Comparison of ENCODE assay signal across 9 mouse cellular contexts in genomic region chr7:129469496-129469895, GRCm38 (mm10).
DNase-seq lines count a peak whose midpoint lies in the region; TF ChIP-seq lines count a peak whose summit lies in the region.
"Had no signal": no experiment of that assay in that cellular context is flagged by ENCODE, and none has a peak within 500 bp of the region (broad histone marks: within the 10 kb centered on the region; RNA-seq: fewer than 3 reads in every experiment).

No protein-coding gene starts in this region.

- no peaks in the 10 kb centered on the region for H3K36me3 ChIP-seq in liver, adult 2 months (ENCODE audit: control insufficient read depth, insufficient read depth, low read length)
- H3K36me3 ChIP-seq: limb, embryonic 15.5 days had no signal

- intact Hi-C loops in left cerebral cortex, postnatal 4 days (cut with DNase I): no loop called here
- intact Hi-C loops in heart, postnatal 10 days (cut with DNase I): no loop called here

- H3K4me3 ChIP-seq in liver, adult 2 months (ENCODE audit: insufficient read depth, low read depth, low read length): no peak overlapping the region
- H3K4me3 ChIP-seq: limb, embryonic 15.5 days had no signal

- peak; percentile 11 for DNase-seq in left cerebral cortex, postnatal 4 days
- no peak for DNase-seq in left cerebral cortex, adult 8-10 months (ENCODE audit: low spot score in 2 of 2)
- peak; percentile 45 to 51 for DNase-seq in adrenal gland, adult 18-20 months (ENCODE audit: low spot score in 2 of 2)
- peak; percentile 63 to 72 for DNase-seq in heart, postnatal 10 days
- DNase-seq in liver, adult 2 months (ENCODE audit: extremely low read depth, low read depth, low spot score): peak; percentile 6
- DNase-seq in thymus, postnatal 25 days: peak; percentile 8
- DNase-seq in layer of hippocampus, postnatal 36 days: no peak
- no peak for DNase-seq in gastrocnemius, adult 8-10 months (ENCODE audit: low spot score in 2 of 2)

- no peaks in the 10 kb centered on the region; the same call in 1 of the 2 replicates for H3K27me3 ChIP-seq in liver, adult 2 months (ENCODE audit: control insufficient read depth, insufficient read depth, low read length)
- H3K27me3 ChIP-seq: limb, embryonic 15.5 days had no signal

- H3K79me2 ChIP-seq in liver, adult 2 months (ENCODE audit: control insufficient read depth, insufficient read depth, low read length): no peaks in the 10 kb centered on the region

- 5% methylated on average over 3 of the region's 3 CpGs for WGBS in liver, adult 2 months

- no peak for TF ChIP-seq POLR2A in liver, adult 2 months (IDR thresholded peaks at IDR 0.05; ENCODE audit: extremely low read depth, insufficient read depth, low read length)

- H3K4me1 ChIP-seq in liver, adult 2 months (ENCODE audit: control insufficient read depth, insufficient read depth, low read length): no peaks in the 10 kb centered on the region
- H3K4me1 ChIP-seq: limb, embryonic 15.5 days had no signal

- no peak overlapping the region for H3K9ac ChIP-seq in liver, adult 2 months (ENCODE audit: low read depth, low read length)
- H3K9ac ChIP-seq: limb, embryonic 15.5 days had no signal

- TF ChIP-seq CTCF in liver, adult 2 months (IDR thresholded peaks at IDR 0.05; ENCODE audit: low read depth, low read length): no peak

- no peak overlapping the region for H3K27ac ChIP-seq in liver, adult 2 months (replicated peaks; ENCODE audit: insufficient read depth, low read depth, low read length)
- H3K27ac ChIP-seq: limb, embryonic 15.5 days had no signal

Comparison
In these comparisons a context has a peak if more than half of its experiments do, and no peak if none do; other contexts are left out.
1. DNase-seq: peak in left cerebral cortex, postnatal 4 days (single experiment), adrenal gland, adult 18-20 months (2 of 2), heart, postnatal 10 days (2 of 2), liver, adult 2 months (single experiment) and thymus, postnatal 25 days (single experiment); none in left cerebral cortex, adult 8-10 months (0 of 2), layer of hippocampus, postnatal 36 days (0 of 2) and gastrocnemius, adult 8-10 months (0 of 2).